Mouse (Mus musculus): ENCODE data around the gene Ids.
"Not testable (repeated sequence)": the region's sequence is repeated elsewhere in the genome, so short reads cannot be mapped to it uniquely, and the experiment has no call there.

Gene Ids

DNA sequence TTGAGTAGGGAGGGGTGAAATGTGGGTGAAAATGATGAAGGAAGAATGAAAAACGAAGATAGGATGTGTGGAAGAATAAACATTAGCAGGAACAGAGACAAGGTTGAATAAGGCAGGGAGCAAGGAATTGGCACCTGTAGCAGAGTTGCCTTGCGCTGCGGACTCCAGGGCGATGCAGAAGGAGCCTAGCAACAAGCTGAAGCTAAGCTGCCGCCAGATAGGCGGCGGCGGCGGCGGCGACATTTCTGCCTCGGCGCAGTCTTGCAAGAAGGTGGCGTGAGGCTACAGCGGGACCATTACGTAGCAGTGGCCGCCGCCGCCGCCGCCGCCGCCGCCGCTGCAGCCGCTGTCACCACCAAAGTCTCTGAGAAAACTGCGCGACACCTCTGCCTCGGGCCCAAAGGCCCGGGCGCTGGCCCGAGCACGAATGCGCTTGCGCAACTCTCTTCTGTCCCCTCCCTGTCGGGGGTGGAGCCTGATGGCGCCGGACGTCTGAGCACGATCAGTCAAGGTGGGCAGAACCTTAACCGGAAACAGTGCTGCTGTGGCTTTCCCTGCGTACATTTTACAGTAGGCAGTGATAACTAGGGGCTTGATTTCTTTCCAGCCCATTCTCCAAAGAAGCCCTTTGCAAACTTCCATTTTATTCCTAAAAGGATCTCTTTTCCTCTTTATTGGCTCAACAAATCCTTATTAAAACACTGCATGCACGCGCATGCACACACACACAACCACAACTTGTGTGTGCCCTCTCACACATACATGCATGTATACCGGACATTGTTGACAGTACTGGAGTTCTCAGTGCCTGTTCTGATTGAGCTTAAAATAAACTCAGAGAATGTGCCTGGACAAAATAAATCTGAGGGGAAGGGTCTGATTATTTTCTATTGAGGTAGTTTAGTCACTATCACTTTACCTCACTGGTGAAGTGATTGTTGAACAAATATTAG, at the start of gene Ids:
Gene Ids (minus strand): TSS at position 424 of the 953 bp plus-strand sequence.
- ChIA-PET CTCF (interaction anchor here in 1 of 4 experiments (0.7 kb wide), 1 partner anchor 217 kb away, joined by 4 read pairs; no protein-coding TSS in a partner anchor), POLR2A (interaction anchor here in 1 of 4 experiments (0.7 kb wide), 1 partner anchor 33 kb away, joined by 4 read pairs; no protein-coding TSS in a partner anchor)

DNA sequence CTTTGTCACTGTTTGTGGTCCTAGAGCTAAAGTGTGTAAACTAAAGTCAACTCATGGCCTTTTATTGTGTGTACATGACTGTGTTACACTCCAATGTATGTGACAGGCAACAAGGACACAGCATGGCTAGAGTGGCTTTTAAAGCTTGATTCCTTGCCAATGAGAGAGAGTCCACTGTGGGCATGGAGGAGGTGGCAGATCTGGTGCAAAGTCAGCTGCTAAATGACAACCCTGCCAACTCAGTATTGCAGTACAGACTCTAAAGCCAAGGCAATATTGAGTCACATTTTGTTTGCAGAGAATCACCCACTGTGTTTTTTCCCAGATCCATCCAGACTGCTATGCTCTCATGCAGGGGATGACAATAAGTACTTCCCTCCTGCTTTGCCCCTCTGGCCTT, 27.8 kb upstream of the Ids start:
- CTCF ChIA-PET, POLR2A ChIA-PET: not testable (repeated sequence)

- CTCF ChIA-PET = no interaction called here
Observed at GRCm38 (mm10) chrX:70385962-70386351, 21.1 kb upstream of the Ids start.

GRCm38 (mm10) chrX:70385276-70385961, 20.5 kb upstream of the Ids start, which contains the start of gene 1110012L19Rik:
1110012L19Rik (plus strand) TSS chrX:70385877.
- CTCF ChIA-PET = no interaction called here
- POLR2A ChIA-PET = interaction anchor here in 3 of 4 experiments (0.5 to 0.7 kb wide), 3 partner anchors 91 to 258 kb away, joined by 3 to 4 read pairs (median 3); partner anchors contain the start of gene Tmem185a (in 2 of the 3)

More at GRCm38 (mm10) chrX:70385962-70386351, 21.1 kb upstream of the Ids start:
- POLR2A ChIA-PET = interaction anchor here in 1 of 4 experiments (0.7 kb wide), 1 partner anchor 91 kb away, joined by 3 read pairs; the partner anchor contains the start of gene Tmem185a

DNA sequence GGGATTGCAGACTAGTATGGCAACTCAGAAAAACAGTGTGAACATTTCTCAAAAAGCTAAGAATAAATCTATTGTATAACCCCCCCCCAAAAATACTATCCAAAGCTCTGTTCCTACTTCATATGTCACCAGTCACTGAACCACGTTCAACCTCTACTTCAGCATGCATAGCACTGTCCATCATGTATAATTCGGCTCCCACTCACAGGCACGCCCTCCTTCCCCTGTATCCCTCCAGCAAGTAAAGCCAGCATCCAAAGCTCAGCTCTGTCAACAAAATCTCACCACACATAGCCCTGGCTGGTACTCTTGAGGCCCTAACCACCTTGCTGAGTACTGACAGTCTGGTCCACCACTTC, 20.0 kb upstream of the Ids start:
- CTCF ChIA-PET = no interaction called here

DNA sequence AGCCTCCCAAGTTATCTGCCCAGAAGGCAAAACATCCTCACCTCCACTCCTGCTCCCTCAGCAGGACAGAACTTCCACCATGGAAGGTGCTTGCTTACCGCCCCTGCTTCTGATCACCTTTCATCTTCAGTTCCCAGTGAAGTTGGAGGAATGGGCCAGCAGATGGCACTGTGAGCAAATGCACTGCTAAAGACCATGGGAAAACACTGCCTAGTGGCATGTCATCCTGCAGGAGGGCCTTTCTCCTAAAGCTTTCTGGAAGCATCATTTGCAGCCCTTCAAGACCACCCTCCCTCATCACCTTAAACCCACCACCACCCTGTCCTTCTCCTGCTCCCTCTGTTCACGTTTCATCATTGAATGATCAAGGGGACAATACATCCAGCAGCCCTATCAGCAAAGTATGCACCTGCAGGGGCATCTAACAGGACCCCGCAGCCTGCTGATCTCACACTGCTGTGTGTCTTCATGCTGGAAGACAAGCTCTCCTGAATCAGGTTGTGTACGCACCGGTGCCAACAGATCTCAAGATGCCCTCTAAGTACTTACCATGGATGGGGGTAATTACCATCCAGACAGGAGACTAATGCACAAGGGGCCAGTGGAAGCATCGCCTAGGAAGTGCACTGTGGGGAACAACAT, 9.7 kb upstream of the Ids start:
- CTCF ChIA-PET = interaction anchor here in 1 of 4 experiments (0.6 kb wide), 1 partner anchor 981 kb away, joined by 8 read pairs; no protein-coding TSS in a partner anchor
- POLR2A ChIA-PET = not testable (repeated sequence)

More for the DNA sequence above, 20.0 kb upstream of the Ids start:
- POLR2A ChIA-PET = interaction anchor here in 2 of 4 experiments (0.6 kb wide), 2 partner anchors 92 to 977 kb away, joined by 3 to 4 read pairs; partner anchors contain the start of gene Tmem185a (in 1 of the 2)

GRCm38 (mm10) chrX:70369758-70370157, 4.9 kb upstream of the Ids start:
- POLR2A ChIA-PET = not testable (repeated sequence)
- CTCF ChIA-PET = interaction anchor here in 1 of 4 experiments (1.2 kb wide), 1 partner anchor 346 kb away, joined by 4 read pairs; no protein-coding TSS in a partner anchor

- ChIA-PET POLR2A (interaction anchor here in 1 of 4 experiments (0.7 kb wide), 1 partner anchor 33 kb away, joined by 4 read pairs; no protein-coding TSS in a partner anchor), CTCF (interaction anchor here in 1 of 4 experiments (0.7 kb wide), 1 partner anchor 218 kb away, joined by 4 read pairs; no protein-coding TSS in a partner anchor)
Observed at GRCm38 (mm10) chrX:70364202-70364601, 682 bp downstream of the Ids start.

DNA sequence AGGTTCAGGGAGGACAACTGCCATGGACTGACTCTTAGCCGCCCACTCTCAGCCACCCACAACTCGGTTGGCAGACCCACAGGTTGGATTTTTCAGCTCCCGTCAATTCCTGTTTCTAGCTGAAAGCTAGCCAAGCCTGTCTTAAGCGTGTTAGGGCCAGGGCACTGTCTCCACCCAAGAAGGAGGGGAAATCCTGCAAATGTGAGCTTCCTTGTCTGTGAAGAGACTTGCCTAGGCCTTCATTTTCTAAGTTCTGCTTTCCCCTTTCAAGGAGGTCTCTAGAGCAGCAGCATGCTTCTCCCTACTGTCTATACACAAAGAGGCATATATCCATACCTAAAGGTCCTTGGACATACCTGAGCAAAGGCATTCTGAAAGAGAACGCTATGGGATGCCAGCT, 1.4 kb downstream of the Ids start:
- POLR2A ChIA-PET = interaction anchor here in 1 of 4 experiments (0.6 kb wide), 1 partner anchor 350 kb away, joined by 3 read pairs; no protein-coding TSS in a partner anchor
- CTCF ChIA-PET = no interaction called here

- CTCF ChIA-PET = no interaction called here
Observed at GRCm38 (mm10) chrX:70362985-70363384, 1.9 kb downstream of the Ids start.

DNA sequence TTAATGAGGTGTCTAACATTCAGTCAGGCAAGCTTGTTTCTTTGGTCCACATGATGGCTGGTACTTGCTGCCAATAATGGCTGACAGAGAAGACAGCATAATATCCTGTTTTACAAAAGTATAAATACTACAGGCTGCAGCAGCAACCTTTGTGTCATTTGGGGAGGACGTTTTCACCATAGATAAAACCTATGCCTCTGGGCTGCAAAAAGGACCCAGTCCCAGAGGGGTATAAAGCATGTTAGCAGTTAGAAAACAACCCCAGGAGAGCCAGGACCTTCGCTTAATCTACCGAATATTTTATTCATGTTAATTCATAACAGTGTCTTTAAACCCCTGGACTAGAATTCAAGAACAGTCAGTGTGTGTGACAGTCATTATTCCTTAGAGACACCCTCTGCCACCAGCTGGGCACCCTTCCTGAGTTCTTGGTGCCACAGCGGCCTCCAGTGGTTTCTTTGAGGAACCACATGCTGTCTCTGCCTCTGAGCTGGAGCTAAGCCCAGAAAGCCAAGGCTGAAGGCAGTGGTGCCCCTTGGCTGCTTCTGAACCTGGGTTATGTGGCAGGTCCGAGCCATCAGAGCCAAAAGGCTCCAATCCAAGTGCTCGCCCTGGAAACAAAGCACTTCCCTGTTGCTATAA, 34.6 kb downstream of the Ids start:
- POLR2A ChIA-PET = no interaction called here

More at GRCm38 (mm10) chrX:70362985-70363384, 1.9 kb downstream of the Ids start:
- POLR2A ChIA-PET = interaction anchor here in 1 of 4 experiments (0.6 kb wide), 1 partner anchor 351 kb away, joined by 3 read pairs; no protein-coding TSS in a partner anchor

GRCm38 (mm10) chrX:70328530-70329143, 36.2 kb downstream of the Ids start:
- POLR2A ChIA-PET = interaction anchor here in 1 of 4 experiments (0.6 to 1.8 kb wide), 3 partner anchors 12 to 520 kb away, joined by 4 to 7 read pairs (median 4); no protein-coding TSS in a partner anchor
- CTCF ChIA-PET = interaction anchor here in 1 of 4 experiments (0.7 kb wide), 1 partner anchor 147 kb away, joined by 10 read pairs; no protein-coding TSS in a partner anchor

More for the DNA sequence above, 34.6 kb downstream of the Ids start:
- CTCF ChIA-PET = interaction anchor here in 3 of 4 experiments (0.5 to 1.6 kb wide), 6 partner anchors 11 to 307 kb away, joined by 3 to 7 read pairs (median 4); no protein-coding TSS in a partner anchor

DNA sequence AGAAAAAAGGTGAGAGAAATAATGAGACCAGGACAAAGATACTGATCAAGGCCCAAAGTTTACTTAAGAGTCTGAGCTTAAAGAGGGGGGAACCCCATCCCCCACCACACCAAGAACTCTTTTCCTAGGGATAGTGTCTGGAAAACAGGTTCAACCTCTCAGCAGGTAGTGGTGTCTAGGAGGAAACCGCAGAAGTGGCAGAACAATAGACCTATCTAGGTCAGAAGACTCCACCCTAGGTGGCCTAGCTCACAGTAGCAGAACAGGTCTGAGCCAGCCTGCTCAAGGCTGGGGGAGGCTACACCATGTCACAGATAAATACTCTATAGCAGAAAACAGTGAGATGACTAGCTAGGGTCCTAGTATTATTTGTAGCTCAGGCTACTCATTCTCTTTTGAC, 37.2 kb downstream of the Ids start:
- ChIA-PET POLR2A (interaction anchor here in 1 of 4 experiments (1.8 kb wide), 1 partner anchor 13 kb away, joined by 7 read pairs; no protein-coding TSS in a partner anchor), CTCF (no interaction called here)

DNA sequence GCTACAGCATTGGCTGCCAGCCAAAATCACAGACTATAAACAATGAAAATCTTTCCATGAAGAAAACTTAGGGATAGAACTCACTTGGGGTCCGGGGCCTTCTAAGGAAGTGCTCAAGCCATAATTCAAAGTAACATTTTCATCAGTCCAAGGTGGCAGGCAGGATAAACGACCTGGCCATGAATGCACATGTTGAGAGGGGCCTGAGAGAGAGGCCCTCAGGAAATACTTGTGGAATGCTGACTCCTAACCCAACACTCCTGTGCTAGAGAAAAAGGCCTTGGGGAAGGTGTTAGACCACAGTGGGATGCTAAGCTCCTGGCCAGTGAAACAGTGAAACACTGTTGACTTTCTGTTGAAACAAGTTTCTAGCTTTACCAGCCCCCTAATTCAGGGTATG, 45.6 kb downstream of the Ids start:
- POLR2A ChIA-PET = no interaction called here

DNA sequence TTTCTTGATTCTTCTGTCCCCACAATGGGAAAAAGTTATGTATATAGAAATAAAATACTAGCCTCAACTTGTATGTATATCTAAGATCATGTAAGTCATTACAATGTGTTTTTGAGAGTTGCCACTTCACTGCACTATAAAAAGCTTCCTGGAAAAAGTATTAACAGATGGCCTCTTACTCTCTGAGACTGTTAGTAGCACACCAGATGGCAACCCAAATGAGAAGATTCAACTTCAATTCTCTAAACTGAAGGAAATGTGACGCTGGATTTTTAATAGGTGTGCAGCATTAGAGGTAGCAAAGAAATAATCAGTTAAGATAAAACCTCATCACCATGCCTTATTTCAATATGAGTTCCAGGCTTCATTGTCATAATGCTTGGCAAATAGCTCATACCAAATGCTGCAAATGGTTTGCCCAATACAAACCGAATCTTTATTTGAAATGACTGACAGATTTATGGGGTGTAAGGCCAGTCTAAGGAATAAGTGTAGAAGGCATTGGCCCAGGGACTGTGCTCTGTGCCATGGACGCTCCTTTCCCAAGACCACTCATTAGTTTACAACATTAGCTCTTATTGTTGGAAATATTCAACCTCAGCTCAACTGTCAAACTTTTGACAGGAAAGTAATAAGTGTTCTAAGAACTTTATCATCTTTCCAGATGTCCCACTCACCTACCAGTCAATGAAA, 49.8 kb downstream of the Ids start:
- ChIA-PET POLR2A (no interaction called here), CTCF (no interaction called here)

More for the DNA sequence above, 45.6 kb downstream of the Ids start:
- CTCF ChIA-PET = no interaction called here

All from embryonic stem cell, embryonic (primary cell).